Comparison of ENCODE assay signal across 19 mouse cellular contexts in genomic region chr11:120887502-120887901, GRCm38 (mm10). TPM values are rescaled to one million over a fixed set of nuclear protein-coding genes. Genes with fewer than 3 reads are reported as not detected.
A peak's percentile ranks its signal among the peaks of the same experiment; 100 is the strongest.
DNase-seq lines count a peak whose midpoint lies in the region; ATAC-seq and TF ChIP-seq lines count a peak whose summit lies in the region.
"Had no signal": no experiment of that assay in that cellular context is flagged by ENCODE, and none has a peak within 500 bp of the region (broad histone marks: within the 10 kb centered on the region; RNA-seq: fewer than 3 reads in every experiment).

No protein-coding gene starts in this region.

- H3K4me2 ChIP-seq in heart, embryonic 11.5 days: no peak overlapping the region
- no peak overlapping the region for H3K4me2 ChIP-seq in lung, embryonic 14.5 days
- H3K4me2 ChIP-seq: lung, embryonic 15.5 days had no signal

- no peak overlapping the region for H3K27ac ChIP-seq in heart, adult 2 months
- no peak overlapping the region for H3K27ac ChIP-seq in heart, embryonic 11.5 days (ENCODE audit: low read depth, low read length)
- H3K27ac ChIP-seq in lung, embryonic 14.5 days (ENCODE audit: low read depth): no peak overlapping the region
- no peak overlapping the region for H3K27ac ChIP-seq in small intestine, adult 2 months (ENCODE audit: insufficient read depth, low read depth, low read length)
- H3K27ac ChIP-seq: embryonic facial prominence, embryonic 10.5 days; heart, embryonic 10.5 days; lung, embryonic 15.5 days had no signal

- peak; percentile 29 for TF ChIP-seq CTCF in heart, adult 2 months (IDR thresholded peaks at IDR 0.05)
- peak; percentile 46 for TF ChIP-seq CTCF in lung, embryonic 14.5 days (IDR thresholded peaks at IDR 0.05; ENCODE audit: low read depth)
- TF ChIP-seq CTCF in small intestine, adult 2 months (IDR thresholded peaks at IDR 0.05; ENCODE audit: extremely low read depth, insufficient read length, insufficient replicate concordance, low read depth, low read length): peak; percentile 4; the same call in 1 of the 2 replicates

- no peaks in the 10 kb centered on the region for H3K4me1 ChIP-seq in heart, adult 2 months (ENCODE audit: control insufficient read depth, insufficient read depth, low read length)
- no peaks in the 10 kb centered on the region for H3K4me1 ChIP-seq in heart, embryonic 11.5 days (ENCODE audit: control insufficient read depth, insufficient read depth, low read length)
- peaks cover 4% of the 10 kb centered on the region; the same call in 1 of the 2 replicates for H3K4me1 ChIP-seq in lung, embryonic 14.5 days (ENCODE audit: insufficient read depth)
- H3K4me1 ChIP-seq in small intestine, adult 2 months (ENCODE audit: control insufficient read depth, insufficient read depth, insufficient read length, low read length): peaks cover 5% of the 10 kb centered on the region; the same call in 1 of the 2 replicates
- H3K4me1 ChIP-seq: embryonic facial prominence, embryonic 10.5 days; heart, embryonic 10.5 days had no signal

- TF ChIP-seq EP300 in heart, adult 2 months (IDR thresholded peaks at IDR 0.05; ENCODE audit: insufficient read depth, low read depth, low read length): no peak

- peaks cover 4% of the 10 kb centered on the region; the same call in 1 of the 2 replicates for H3K9me3 ChIP-seq in heart, embryonic 11.5 days (replicated peaks; ENCODE audit: control insufficient read depth, low read length)
- H3K9me3 ChIP-seq in lung, embryonic 14.5 days (ENCODE audit: low read depth, low read length): 0 out of 2 replicates have a peak, but pooled peaks cover 5% of the 10 kb centered on the region
- H3K9me3 ChIP-seq: lung, embryonic 15.5 days had no signal

- H3K36me3 ChIP-seq in heart, adult 2 months (ENCODE audit: control insufficient read depth, insufficient read depth, low read length): no peaks in the 10 kb centered on the region
- peaks cover 9% of the 10 kb centered on the region; the same call in 1 of the 2 replicates for H3K36me3 ChIP-seq in heart, embryonic 11.5 days (ENCODE audit: control insufficient read depth, insufficient read depth, low read length)
- peaks cover 54% of the 10 kb centered on the region for H3K36me3 ChIP-seq in lung, embryonic 14.5 days (ENCODE audit: insufficient read depth)
- no peaks in the 10 kb centered on the region for H3K36me3 ChIP-seq in small intestine, adult 2 months (ENCODE audit: control insufficient read depth, insufficient read depth, low read length)

- no peak overlapping the region for H3K4me3 ChIP-seq in heart, adult 2 months
- no peak overlapping the region for H3K4me3 ChIP-seq in heart, embryonic 11.5 days (ENCODE audit: low read depth, low read length)
- H3K4me3 ChIP-seq in lung, embryonic 14.5 days (ENCODE audit: low read depth, low read length): no peak overlapping the region
- no peak overlapping the region for H3K4me3 ChIP-seq in small intestine, adult 2 months (ENCODE audit: low read depth, low read length)
- H3K4me3 ChIP-seq: embryonic facial prominence, embryonic 10.5 days; heart, embryonic 10.5 days; lung, embryonic 15.5 days; myocyte had no signal

- DNase-seq in heart, adult 2 months: no peak
- DNase-seq in lung, embryonic 14.5 days: no peak
- DNase-seq in lung, postnatal 25 days (ENCODE audit: low spot score): no peak
- peak; percentile 37 for DNase-seq in ES-CJ7 (ENCODE audit: low read depth, low spot score)
- no peak for DNase-seq in adrenal gland, postnatal 36 days
- no peak for DNase-seq in urinary bladder, postnatal 25 days (ENCODE audit: low spot score)
- DNase-seq: adrenal gland, postnatal 10 days; cerebellum, postnatal 25 days; heart, postnatal 36 days; kidney, postnatal 25 days; right cerebral cortex, postnatal 25 days; thymus, postnatal 25 days had no signal

- H3K9ac ChIP-seq in heart, adult 2 months (ENCODE audit: low read depth, low read length): no peak overlapping the region
- H3K9ac ChIP-seq in heart, embryonic 11.5 days (ENCODE audit: low read depth, low read length): no peak overlapping the region
- no peak overlapping the region for H3K9ac ChIP-seq in lung, embryonic 14.5 days
- H3K9ac ChIP-seq: lung, embryonic 15.5 days had no signal

- 88% methylated on average over 5 of the region's 5 CpGs for WGBS in heart, adult 2 months
- 89% methylated on average over 5 of the region's 5 CpGs for WGBS in heart, embryonic 11.5 days (ENCODE audit: insufficient replicate concordance)
- WGBS in lung, embryonic 14.5 days: 88% methylated on average over 5 of the region's 5 CpGs
- 96% methylated on average over 5 of the region's 5 CpGs for whole genome bisulfite sequencing in small intestine, adult 2 months

- H3K27me3 ChIP-seq in heart, adult 2 months (ENCODE audit: control insufficient read depth, insufficient read depth, low read length): no peaks in the 10 kb centered on the region
- no peaks in the 10 kb centered on the region for H3K27me3 ChIP-seq in heart, embryonic 11.5 days (ENCODE audit: control insufficient read depth, insufficient read depth, low read length)
- H3K27me3 ChIP-seq in lung, embryonic 14.5 days (ENCODE audit: insufficient read depth, low read length): no peaks in the 10 kb centered on the region
- H3K27me3 ChIP-seq in small intestine, adult 2 months (ENCODE audit: control insufficient read depth, insufficient read depth, low read length): no peaks in the 10 kb centered on the region
- H3K27me3 ChIP-seq: lung, embryonic 15.5 days had no signal

- intact Hi-C loops in heart, adult 2 months (cut with DNase I): no loop called here

- no peaks in the 10 kb centered on the region for H3K79me2 ChIP-seq in heart, adult 2 months (replicated peaks; ENCODE audit: control insufficient read depth, insufficient read depth, low read length)

- TF ChIP-seq POLR2A in heart, adult 2 months (IDR thresholded peaks at IDR 0.05; ENCODE audit: insufficient read depth, low read depth, low read length): no peak
- TF ChIP-seq POLR2A in small intestine, adult 2 months (IDR thresholded peaks at IDR 0.05; ENCODE audit: low read depth, low read length): no peak

- no peak for ATAC-seq in heart, embryonic 11.5 days (replicated peaks; ENCODE audit: insufficient number of reproducible peaks, low FRiP score, low TSS enrichment)
- ATAC-seq in lung, embryonic 14.5 days (ENCODE audit: insufficient read depth): no peak
- ATAC-seq: inflammation-experienced regulatory T-cells, adult 6 months had no signal

RNA-seq across cellular contexts. Expression of gene Ccdc57, which starts 45.2 kb away (rescaled TPM):
- 1 to 10 TPM in 1 of 2 experiments, under 1 TPM in 1; 0.86 to 1.1 TPM for total RNA-seq in heart, adult 2 months (2021)
- 0.61 and 1.3 TPM in 2 replicates for polyA plus RNA-seq in heart, adult 2 months (2012; rRNA removed)
- polyA plus RNA-seq in heart, embryonic 11.5 days (2014; fragmentation: Nextera tagmentation; extraction: Ambion mirVana): 3.3 and 3.9 TPM in 2 replicates
- polyA plus RNA-seq in lung, embryonic 14.5 days (2014; fragmentation: Nextera tagmentation; extraction: Ambion mirVana): 6.3 and 7.2 TPM in 2 replicates
- polyA plus RNA-seq in small intestine, adult 2 months (2012; rRNA removed): 0.43 and 0.84 TPM in 2 replicates
- total RNA-seq in adrenal gland, postnatal 36 days (2021): 10 to 100 TPM; 10.6 to 22.0 TPM
